Mouse (Mus musculus): Measurements from ENCODE around the gene 2900026A02Rik. TPM values are rescaled to one million over a fixed set of nuclear protein-coding genes. Genes with fewer than 3 reads are reported as not detected.

Gene 2900026A02Rik
- total RNA-seq, 1 experiment, result 12.3 TPM

- H3K36me3 ChIP-seq (ENCODE audit: control insufficient read depth, insufficient read depth, low read length, poor library complexity, severe bottlenecking), result no peaks in the 10 kb centered on the region
- TF ChIP-seq CHD2 (IDR thresholded peaks at IDR 0.05; ENCODE audit: low read depth, low read length), result no peak
- no peak for TF ChIP-seq HCFC1 (IDR thresholded peaks at IDR 0.05; ENCODE audit: borderline replicate concordance, insufficient read depth, low read length)
- no peak for TF ChIP-seq ZC3H11A (IDR thresholded peaks at IDR 0.05; ENCODE audit: borderline replicate concordance, low read depth, low read length)
- no peak for TF ChIP-seq MAFK (IDR thresholded peaks at IDR 0.05; ENCODE audit: insufficient read depth, low read depth, low read length)
- no peak for TF ChIP-seq ZNF384 (IDR thresholded peaks at IDR 0.05; ENCODE audit: low read depth, low read length)
- in situ Hi-C loops (cut with MboI; ENCODE audit: low sequenced_read_pairs in 2 of 2, unreplicated experiment in 2 of 2), result no loop called here
- no peaks in the 10 kb centered on the region for H3K9me3 ChIP-seq (ENCODE audit: control insufficient read depth, insufficient read depth, low read depth, low read length)
- peaks cover 0 to 4% of the 10 kb centered on the region in 2 experiments; a peak in 2 of 4 replicates for H3K4me1 ChIP-seq (ENCODE audit: control insufficient read depth in 2 of 2, insufficient read depth in 2 of 2, low read length in 2 of 2, poor library complexity in 1 of 2)
- DNase-seq (ENCODE audit: low read depth, low spot score), result no peak
- no peak overlapping the region for H3K27ac ChIP-seq (ENCODE audit: insufficient read depth, low read depth, low read length, poor library complexity, severe bottlenecking)
- H3K4me3 ChIP-seq (ENCODE audit: insufficient read depth in 1 of 2, low read depth in 1 of 2, low read length in 2 of 2, poor library complexity in 1 of 2, severe bottlenecking in 1 of 2), result no peak overlapping the region
- no peak overlapping the region for H3K9ac ChIP-seq (ENCODE audit: insufficient read depth, low read depth, low read length, poor library complexity, severe bottlenecking)
These were observed 1.2 kb downstream of the 2900026A02Rik start for GRCm38 (mm10) chr5:113219876-113220275.

GRCm38 (mm10) chr5:113219450-113219849 is 1.6 kb downstream of the 2900026A02Rik start:
- no peaks in the 10 kb centered on the region for H3K9me3 ChIP-seq (ENCODE audit: control insufficient read depth, insufficient read depth, low read depth, low read length)
- peaks cover 0 to 2% of the 10 kb centered on the region in 2 experiments; a peak in 2 of 4 replicates for H3K4me1 ChIP-seq (ENCODE audit: control insufficient read depth in 2 of 2, insufficient read depth in 2 of 2, low read length in 2 of 2, poor library complexity in 1 of 2)
- TF ChIP-seq ZNF384 (IDR thresholded peaks at IDR 0.05; ENCODE audit: low read depth, low read length), result no peak
- no peak for TF ChIP-seq ZC3H11A (IDR thresholded peaks at IDR 0.05; ENCODE audit: borderline replicate concordance, low read depth, low read length)
- no peak for TF ChIP-seq HCFC1 (IDR thresholded peaks at IDR 0.05; ENCODE audit: borderline replicate concordance, insufficient read depth, low read length)
- TF ChIP-seq MAFK (IDR thresholded peaks at IDR 0.05; ENCODE audit: insufficient read depth, low read depth, low read length), result no peak
- no peak for TF ChIP-seq CHD2 (IDR thresholded peaks at IDR 0.05; ENCODE audit: low read depth, low read length)
- H3K9ac ChIP-seq (ENCODE audit: insufficient read depth, low read depth, low read length, poor library complexity, severe bottlenecking), result no peak overlapping the region
- in situ Hi-C loops (cut with MboI; ENCODE audit: low sequenced_read_pairs in 2 of 2, unreplicated experiment in 2 of 2), result no loop called here
- H3K27ac ChIP-seq (ENCODE audit: insufficient read depth, low read depth, low read length, poor library complexity, severe bottlenecking), result no peak overlapping the region
- H3K36me3 ChIP-seq (ENCODE audit: control insufficient read depth, insufficient read depth, low read length, poor library complexity, severe bottlenecking), result no peaks in the 10 kb centered on the region
- no peak overlapping the region for H3K4me3 ChIP-seq (ENCODE audit: insufficient read depth in 1 of 2, low read depth in 1 of 2, low read length in 2 of 2, poor library complexity in 1 of 2, severe bottlenecking in 1 of 2)
- DNase-seq (ENCODE audit: low read depth, low spot score), result no peak

- H3K4me1 ChIP-seq (ENCODE audit: control insufficient read depth in 2 of 2, insufficient read depth in 2 of 2, low read length in 2 of 2, poor library complexity in 1 of 2), result no peaks in the 10 kb centered on the region; a peak in 2 of 4 replicates
- no peak overlapping the region for H3K9ac ChIP-seq (ENCODE audit: insufficient read depth, low read depth, low read length, poor library complexity, severe bottlenecking)
- in situ Hi-C loops (cut with MboI; ENCODE audit: low sequenced_read_pairs in 2 of 2, unreplicated experiment in 2 of 2), result no loop called here
- no peak overlapping the region for H3K4me3 ChIP-seq (ENCODE audit: insufficient read depth in 1 of 2, low read depth in 1 of 2, low read length in 2 of 2, poor library complexity in 1 of 2, severe bottlenecking in 1 of 2)
- DNase-seq (ENCODE audit: low read depth, low spot score), result no peak
- no peak overlapping the region for H3K27ac ChIP-seq (ENCODE audit: insufficient read depth, low read depth, low read length, poor library complexity, severe bottlenecking)
- TF ChIP-seq MAFK (IDR thresholded peaks at IDR 0.05; ENCODE audit: insufficient read depth, low read depth, low read length) (no peak), CHD2 (IDR thresholded peaks at IDR 0.05; ENCODE audit: low read depth, low read length) (no peak), ZNF384 (IDR thresholded peaks at IDR 0.05; ENCODE audit: low read depth, low read length) (no peak), ZC3H11A (IDR thresholded peaks at IDR 0.05; ENCODE audit: borderline replicate concordance, low read depth, low read length) (no peak), HCFC1 (IDR thresholded peaks at IDR 0.05; ENCODE audit: borderline replicate concordance, insufficient read depth, low read length) (no peak)
- no peaks in the 10 kb centered on the region for H3K36me3 ChIP-seq (ENCODE audit: control insufficient read depth, insufficient read depth, low read length, poor library complexity, severe bottlenecking)
- H3K9me3 ChIP-seq (ENCODE audit: control insufficient read depth, insufficient read depth, low read depth, low read length), result no peaks in the 10 kb centered on the region
These were observed 2.3 kb downstream of the 2900026A02Rik start for GRCm38 (mm10) chr5:113218617-113219235.

GRCm38 (mm10) chr5:113217076-113217475 is 4.0 kb downstream of the 2900026A02Rik start:
- no peaks in the 10 kb centered on the region; a peak in 1 of 4 replicates for H3K4me1 ChIP-seq (ENCODE audit: control insufficient read depth in 2 of 2, insufficient read depth in 2 of 2, low read length in 2 of 2, poor library complexity in 1 of 2)

More at GRCm38 (mm10) chr5:113217076-113217475, 4.0 kb downstream of the 2900026A02Rik start:
- Histone ChIP-seq H3K36me3 (ENCODE audit: control insufficient read depth, insufficient read depth, low read length, poor library complexity, severe bottlenecking) (no peaks in the 10 kb centered on the region), H3K9ac (ENCODE audit: insufficient read depth, low read depth, low read length, poor library complexity, severe bottlenecking) (no peak overlapping the region), H3K4me3 (ENCODE audit: insufficient read depth in 1 of 2, low read depth in 1 of 2, low read length in 2 of 2, poor library complexity in 1 of 2, severe bottlenecking in 1 of 2) (no peak overlapping the region), H3K9me3 (ENCODE audit: control insufficient read depth, insufficient read depth, low read depth, low read length) (no peaks in the 10 kb centered on the region), H3K27ac (ENCODE audit: insufficient read depth, low read depth, low read length, poor library complexity, severe bottlenecking) (no peak overlapping the region)
- DNase-seq (ENCODE audit: low read depth, low spot score), result no peak
- TF ChIP-seq HCFC1 (IDR thresholded peaks at IDR 0.05; ENCODE audit: borderline replicate concordance, insufficient read depth, low read length) (no peak), ZNF384 (IDR thresholded peaks at IDR 0.05; ENCODE audit: low read depth, low read length) (no peak), ZC3H11A (IDR thresholded peaks at IDR 0.05; ENCODE audit: borderline replicate concordance, low read depth, low read length) (no peak), MAFK (IDR thresholded peaks at IDR 0.05; ENCODE audit: insufficient read depth, low read depth, low read length) (no peak), CHD2 (IDR thresholded peaks at IDR 0.05; ENCODE audit: low read depth, low read length) (no peak)
- in situ Hi-C loops (cut with MboI; ENCODE audit: low sequenced_read_pairs in 2 of 2, unreplicated experiment in 2 of 2), result no loop called here

All from ES-E14 (cell line).